Mouse (Mus musculus): ENCODE results near the gene Asb5. TPM values are rescaled to one million over a fixed set of nuclear protein-coding genes. Genes with fewer than 3 reads are reported as not detected.
"Not testable (repeated sequence)": the region's sequence is repeated elsewhere in the genome, so short reads cannot be mapped to it uniquely, and the experiment has no call there.

Gene Asb5
- total RNA-seq (2021): 10 to 100 TPM in 1 of 2 experiments, 1 to 10 TPM in 1; 7.5 to 11.4 TPM

- intact Hi-C loops (cut with DNase I): no loop called here
- peak; percentile 97 for DNase-seq
Measured at GRCm38 (mm10) chr8:54529382-54530296, at the start of gene Asb5, which contains the start of gene Spcs3. Asb5 (plus strand) TSS chr8:54529580. Spcs3 (minus strand) TSS chr8:54529998.

- peak; percentile 10 to 12 for DNase-seq
- intact Hi-C loops (cut with DNase I): loop anchor here (5.0 kb wide), 1 partner anchor 94 kb away; no protein-coding TSS in a partner anchor
Measured at GRCm38 (mm10) chr8:54486555-54487273, 42.7 kb upstream of the Asb5 start.

- intact Hi-C loops (cut with DNase I): loop anchor here (5.0 kb wide), 1 partner anchor 96 kb away; no protein-coding TSS in a partner anchor
- no peak for DNase-seq
Measured at GRCm38 (mm10) chr8:54488437-54488836, 40.9 kb upstream of the Asb5 start.

- intact Hi-C loops (cut with DNase I): loop anchor here (1.0 to 5.0 kb wide), 3 partner anchors 339 to 884 kb away; partner anchors contain the start of gene Vegfc
- peak; percentile 47 to 77 for DNase-seq
Measured at GRCm38 (mm10) chr8:54491057-54491690, 38.2 kb upstream of the Asb5 start.

GRCm38 (mm10) chr8:54491934-54492333, 37.4 kb upstream of the Asb5 start:
- no peak for DNase-seq
- intact Hi-C loops (cut with DNase I): loop anchor here (1.0 to 5.0 kb wide), 3 partner anchors 340 to 885 kb away; partner anchors contain the start of gene Vegfc

- intact Hi-C loops (cut with DNase I): loop anchor here (5.0 kb wide), 2 partner anchors 341 to 886 kb away; no protein-coding TSS in a partner anchor
- DNase-seq: peak; percentile 60 to 80
Measured at GRCm38 (mm10) chr8:54493110-54493509, 36.3 kb upstream of the Asb5 start.

- intact Hi-C loops (cut with DNase I): loop anchor here (5.0 kb wide), 2 partner anchors 342 to 887 kb away; no protein-coding TSS in a partner anchor
- no peak for DNase-seq
Measured at GRCm38 (mm10) chr8:54493915-54494314, 35.5 kb upstream of the Asb5 start.

- intact Hi-C loops (cut with DNase I): no loop called here
Measured at GRCm38 (mm10) chr8:54503104-54503503, 26.3 kb upstream of the Asb5 start.

GRCm38 (mm10) chr8:54505060-54505459, 24.3 kb upstream of the Asb5 start:
- intact Hi-C loops (cut with DNase I): no loop called here
- no peak for DNase-seq

More at GRCm38 (mm10) chr8:54503104-54503503, 26.3 kb upstream of the Asb5 start:
- no peak for DNase-seq

- intact Hi-C loops (cut with DNase I): loop anchor here (1.0 to 2.0 kb wide), 3 partner anchors 153 to 323 kb away; no protein-coding TSS in a partner anchor
- peak; percentile 79 to 89 for DNase-seq
Measured at GRCm38 (mm10) chr8:54507428-54508095, 21.8 kb upstream of the Asb5 start.

- intact Hi-C loops (cut with DNase I): no loop called here
- no peak for DNase-seq
Measured at GRCm38 (mm10) chr8:54508096-54508456, 21.3 kb upstream of the Asb5 start.

- intact Hi-C loops (cut with DNase I): no loop called here
Measured at GRCm38 (mm10) chr8:54508814-54509213, 20.6 kb upstream of the Asb5 start.

GRCm38 (mm10) chr8:54509221-54509721, 20.1 kb upstream of the Asb5 start:
- peak in 1 of 2 experiments; percentile 18 for DNase-seq
- intact Hi-C loops (cut with DNase I): no loop called here

More at GRCm38 (mm10) chr8:54508814-54509213, 20.6 kb upstream of the Asb5 start:
- no peak for DNase-seq

GRCm38 (mm10) chr8:54511791-54512190, 17.6 kb upstream of the Asb5 start:
- intact Hi-C loops (cut with DNase I): no loop called here

GRCm38 (mm10) chr8:54512200-54512599, 17.2 kb upstream of the Asb5 start:
- intact Hi-C loops (cut with DNase I); DNase-seq: not testable (repeated sequence)

More at GRCm38 (mm10) chr8:54511791-54512190, 17.6 kb upstream of the Asb5 start:
- DNase-seq: no peak

GRCm38 (mm10) chr8:54518756-54519460, 10.5 kb upstream of the Asb5 start:
- intact Hi-C loops (cut with DNase I): no loop called here

GRCm38 (mm10) chr8:54520516-54520915, 8.9 kb upstream of the Asb5 start:
- DNase-seq: no peak
- intact Hi-C loops (cut with DNase I): no loop called here

More at GRCm38 (mm10) chr8:54518756-54519460, 10.5 kb upstream of the Asb5 start:
- no peak for DNase-seq

- intact Hi-C loops (cut with DNase I): no loop called here
- DNase-seq: no peak
Measured at GRCm38 (mm10) chr8:54525606-54526005, 3.8 kb upstream of the Asb5 start.

- intact Hi-C loops (cut with DNase I): no loop called here
Measured at GRCm38 (mm10) chr8:54526700-54527099, 2.7 kb upstream of the Asb5 start.

More at GRCm38 (mm10) chr8:54526700-54527099, 2.7 kb upstream of the Asb5 start:
- no peak for DNase-seq

All from heart, postnatal 10 days (tissue).